Mouse (Mus musculus) lung, adult 2 months (tissue): Measurements from ENCODE around the gene Slc37a2.

Experiments
- CTCF ChIP-seq: fragments of 200-500 bp; IDR thresholded peaks from 2 replicates; pipeline ENCODE4 v1.5.1; 2011; ENCODE audit warnings: mild to moderate bottlenecking, low read length, control low read depth; ENCODE audit not compliant: insufficient read depth
- POLR2A ChIP-seq: fragments of 200-500 bp; IDR thresholded peaks from 2 replicates; pipeline ENCODE4 v1.6.1; 2011; ENCODE audit warnings: low read depth, mild to moderate bottlenecking, control low read depth, low read length, borderline replicate concordance; ENCODE audit errors: extremely low read depth

- TF ChIP-seq CTCF (no peak), POLR2A (no peak)
These were observed 11.1 kb upstream of the Slc37a2 start for GRCm38 (mm10) chr9:37266622-37267021.
